Mouse (Mus musculus) gastrocnemius, postnatal 14 days (tissue): ENCODE measurements around the gene Gng10. TPM values are rescaled to one million over a fixed set of nuclear protein-coding genes. Genes with fewer than 3 reads are reported as not detected.

Experiments
- DNase-seq: peaks from one replicate; pipeline ENCODE4 v3.0.0; 2021; ENCODE audit warnings: mixed read lengths
- intact Hi-C: fragments of 180-260 bp; cut with DNase I; formaldehyde crosslinking; loops from one replicate; pipeline ENCODE4 v1.15.1; 2025; ENCODE audit warnings: low total_unique reads
- long read RNA-seq, 2 experiments: library from polyadenylated mRNA; stranded (forward); transcript quantifications; one replicate each; pipeline ENCODE4 v2.0.0; 2021
- total RNA-seq, 2 experiments: library from RNA; stranded (reverse); gene quantifications; 2 replicates each; pipeline ENCODE4 v1.2.3; 2021

Gng10 gene
- total RNA-seq: 10 to 100 TPM; 12.3 to 20.1 TPM
- long read RNA-seq, experiment 1, transcript Gng10-201 (3 exons, 1,192 nt): major isoform, 14 of 14 reads
- long read RNA-seq, experiment 1, partial matches to known transcripts: 0 of 14 reads
- long read RNA-seq, experiment 1, other reads (novel, unspliced or antisense): 0 of 14 reads
- long read RNA-seq, experiment 2, transcript Gng10-201 (3 exons, 1,192 nt): major isoform, 21 of 21 reads
- long read RNA-seq, experiment 2, partial matches to known transcripts: 0 of 21 reads
- long read RNA-seq, experiment 2, other reads (novel, unspliced or antisense): 0 of 21 reads

DNA sequence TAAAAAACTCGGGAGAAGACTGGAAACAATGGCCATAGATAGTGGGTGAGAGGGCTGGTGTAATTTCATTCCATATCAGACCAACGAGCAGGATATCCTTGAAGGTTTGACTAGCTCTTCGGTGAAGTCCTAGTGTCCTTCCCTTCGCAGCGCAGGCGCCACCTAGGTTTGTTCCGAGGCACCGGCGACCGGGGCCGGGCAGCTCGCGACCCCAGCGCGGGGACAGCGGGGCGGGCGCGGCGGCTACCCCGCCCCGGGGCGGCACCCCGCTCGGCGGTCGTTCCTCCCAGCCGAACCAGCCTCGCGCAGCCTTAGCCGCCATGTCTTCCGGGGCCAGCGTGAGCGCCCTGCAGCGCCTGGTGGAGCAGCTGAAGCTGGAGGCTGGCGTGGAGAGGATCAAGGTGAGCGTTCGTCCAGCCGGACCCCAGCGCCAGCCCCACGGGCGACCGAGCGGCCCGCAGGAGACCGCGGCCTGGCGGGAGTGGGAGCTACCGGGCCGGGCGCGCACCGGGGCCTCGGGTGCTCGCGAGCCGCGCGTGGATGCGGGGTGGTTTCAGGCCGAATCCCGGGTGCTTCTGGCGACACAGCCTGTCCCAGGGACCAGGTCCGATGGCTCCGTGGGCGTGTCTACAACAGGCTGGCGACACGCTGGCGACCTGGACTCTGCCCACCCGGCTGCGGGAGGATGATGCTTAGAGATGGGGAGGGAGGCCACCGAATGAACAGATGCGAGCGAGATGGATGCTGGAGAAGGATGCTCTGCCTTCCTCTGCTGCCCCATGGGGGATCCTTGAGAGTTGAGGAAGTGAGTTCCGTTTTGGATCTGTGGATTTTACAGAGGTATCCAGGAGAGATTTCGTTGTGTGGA, at the start of gene Gng10:
Gng10 (plus strand) TSS at position 171 of the 868 bp plus-strand sequence.
- peak; percentile 77 for DNase-seq
- intact Hi-C loops: loop anchor here (5.0 kb wide), 1 partner anchor 53 kb away; no protein-coding TSS in a partner anchor

- peak; percentile 67 for DNase-seq
- intact Hi-C loops: no loop called here
Measured at GRCm38 (mm10) chr4:58985157-58985648, 49.7 kb upstream of the Gng10 start.

- intact Hi-C loops: no loop called here
- DNase-seq: peak; percentile 86
Measured at GRCm38 (mm10) chr4:58986540-58987190, 48.2 kb upstream of the Gng10 start, which contains the start of gene Ptgr1. TSS of gene Ptgr1 (minus strand) at chr4:58987119.

DNA sequence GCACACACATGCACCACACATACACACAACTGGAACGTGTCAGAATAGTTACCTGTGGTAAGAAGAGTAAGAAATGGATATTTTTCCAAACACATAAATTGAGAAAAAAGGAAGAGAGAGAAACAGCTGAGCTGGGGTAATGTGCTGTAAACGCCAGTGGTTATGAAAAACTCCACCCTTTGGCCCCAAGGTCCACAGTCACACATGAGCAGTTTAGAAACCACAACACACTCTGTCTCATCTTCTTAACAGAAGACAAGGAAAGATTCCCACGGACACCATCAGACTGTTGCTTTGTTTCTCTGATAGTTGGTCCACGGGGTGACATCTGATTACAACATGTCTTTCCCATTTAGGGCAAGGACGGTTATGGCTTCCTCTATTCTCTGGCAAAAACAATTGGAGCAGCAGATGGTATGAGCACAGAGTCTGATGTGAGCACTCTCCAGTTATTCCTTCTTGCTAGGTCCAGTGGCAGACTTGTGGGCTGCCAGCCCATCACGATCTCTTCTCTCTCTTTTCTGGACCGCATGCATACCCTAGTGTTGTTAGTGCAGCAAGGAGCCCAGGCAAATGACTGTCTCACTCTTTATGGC, 45.5 kb upstream of the Gng10 start:
- intact Hi-C loops: no loop called here
- DNase-seq: no peak

DNA sequence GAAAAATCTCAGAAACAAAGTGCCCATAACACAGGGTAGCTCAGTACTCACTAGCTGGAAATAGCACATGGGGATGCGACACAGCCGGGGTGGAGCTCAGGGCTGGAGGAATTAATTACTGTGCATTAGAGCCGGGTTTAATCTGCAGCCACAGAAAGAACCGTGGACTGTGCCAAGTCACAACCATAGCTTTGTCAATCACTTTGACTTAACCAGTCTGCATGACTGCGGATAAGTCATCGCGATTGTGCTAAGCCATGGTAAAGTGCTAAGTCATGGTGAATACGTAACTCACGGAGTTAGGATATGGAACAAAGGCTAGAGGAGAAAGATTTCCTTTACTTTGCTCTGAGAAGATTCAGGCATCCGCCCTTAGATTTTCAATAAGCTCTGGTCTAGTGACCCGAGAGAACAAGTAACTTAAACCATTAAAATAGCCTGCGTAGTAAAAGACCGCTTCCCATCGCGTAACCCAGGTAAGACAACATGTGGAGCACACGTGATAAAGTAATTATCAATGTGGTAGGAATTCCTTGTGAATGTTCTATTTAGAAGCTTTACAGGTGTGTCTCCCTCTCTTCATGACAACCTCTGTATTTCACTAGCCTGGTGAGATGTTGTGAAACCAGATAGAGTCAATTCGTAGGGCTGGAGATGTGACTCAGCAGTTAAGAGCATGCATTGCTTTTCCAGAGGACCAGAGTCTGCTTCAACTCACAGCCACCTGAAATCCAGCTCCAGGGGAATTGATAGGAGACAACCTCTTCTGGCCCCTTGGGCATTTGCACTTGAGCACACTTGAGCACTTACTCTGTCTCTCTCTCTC, 44.1 kb upstream of the Gng10 start:
- no peak for DNase-seq
- intact Hi-C loops: no loop called here

GRCm38 (mm10) chr4:58992195-58992594, 42.7 kb upstream of the Gng10 start:
- DNase-seq: no peak
- intact Hi-C loops: no loop called here

- DNase-seq: no peak
- intact Hi-C loops: no loop called here
Measured at GRCm38 (mm10) chr4:58994762-58995161, 40.1 kb upstream of the Gng10 start, which contains the start of gene Dnajc25. TSS of gene Dnajc25 (plus strand) at chr4:58995062.

DNA sequence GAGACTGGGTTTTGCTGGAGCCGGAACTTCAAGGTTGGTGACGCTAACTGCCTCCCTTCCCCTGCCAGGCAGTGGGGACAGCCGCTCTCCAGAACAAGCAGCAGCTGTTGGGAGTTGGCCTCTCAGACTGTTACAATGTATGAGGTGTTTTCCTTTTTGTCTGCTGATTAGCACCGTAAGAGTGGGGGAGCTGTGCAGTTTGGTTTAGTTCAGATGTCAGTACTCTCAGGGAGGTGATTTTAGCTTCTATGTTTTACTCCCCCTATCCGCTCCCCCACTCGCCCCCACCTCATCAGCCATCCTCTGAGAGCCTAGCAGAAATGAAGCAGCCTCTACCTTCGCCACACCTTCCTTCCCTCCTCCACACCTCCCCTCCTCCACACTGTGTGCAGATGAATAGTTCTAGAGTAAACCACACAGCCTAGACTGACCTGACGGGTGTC, 39.6 kb upstream of the Gng10 start:
- DNase-seq: no peak
- intact Hi-C loops: no loop called here

- DNase-seq: no peak
- intact Hi-C loops: no loop called here
Measured at GRCm38 (mm10) chr4:58997081-58997480, 37.8 kb upstream of the Gng10 start.

- DNase-seq: no peak
- intact Hi-C loops: no loop called here
Measured at GRCm38 (mm10) chr4:58998688-58999087, 36.2 kb upstream of the Gng10 start.

GRCm38 (mm10) chr4:58999686-59000085, 35.2 kb upstream of the Gng10 start:
- peak; percentile 64 for DNase-seq
- intact Hi-C loops: no loop called here

DNA sequence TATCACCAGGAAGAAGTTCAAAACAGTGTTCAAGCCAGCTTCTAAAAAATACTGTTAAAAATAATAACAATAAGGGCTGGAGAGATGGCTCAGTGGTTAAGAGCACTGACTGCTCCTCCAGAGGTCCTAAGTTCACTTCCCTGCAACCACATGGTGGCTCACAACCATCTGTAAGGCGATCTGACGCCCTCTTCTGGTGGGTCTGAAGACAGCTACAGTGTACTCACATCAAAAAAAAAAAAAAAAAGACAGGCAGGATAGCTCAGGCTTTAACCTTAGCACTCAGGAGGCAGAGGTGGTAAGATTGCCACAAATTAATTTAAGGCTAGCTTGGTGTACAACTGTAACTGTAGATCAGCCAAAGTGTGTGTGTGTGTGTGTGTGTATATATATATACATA, 34.3 kb upstream of the Gng10 start:
- intact Hi-C loops: no loop called here

GRCm38 (mm10) chr4:59002948-59003805, 31.7 kb upstream of the Gng10 start, which contains the start of gene Gm20503:
TSS of gene Gm20503 (plus strand) at chr4:59003210.
- DNase-seq: peak; percentile 92
- intact Hi-C loops: no loop called here

More for the DNA sequence above, 34.3 kb upstream of the Gng10 start:
- DNase-seq: no peak

- intact Hi-C loops: no loop called here
- DNase-seq: no peak
Measured at GRCm38 (mm10) chr4:59003806-59004200, 31.1 kb upstream of the Gng10 start.

DNA sequence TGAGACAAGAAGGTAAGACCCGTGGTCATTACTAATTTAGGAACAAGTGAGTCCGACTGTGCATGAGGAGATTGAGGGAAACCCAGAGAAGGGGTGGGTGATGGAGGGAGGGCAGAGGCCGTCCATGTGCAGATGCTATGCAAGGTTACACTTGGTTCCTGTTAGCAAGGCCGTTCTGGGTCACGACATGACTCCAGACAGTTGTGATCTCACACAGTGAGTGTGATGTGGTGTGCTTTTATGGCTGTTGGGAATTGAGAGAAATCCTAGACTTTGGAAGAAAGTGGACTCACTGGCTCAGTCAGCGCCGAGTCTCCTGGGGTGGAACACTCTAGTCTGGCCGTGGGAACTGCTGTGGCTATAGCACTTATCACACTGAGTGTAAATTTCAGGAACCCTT, 28.7 kb upstream of the Gng10 start:
- intact Hi-C loops: no loop called here
- DNase-seq: no peak

GRCm38 (mm10) chr4:59007016-59007415, 27.9 kb upstream of the Gng10 start:
- intact Hi-C loops: no loop called here
- no peak for DNase-seq

DNA sequence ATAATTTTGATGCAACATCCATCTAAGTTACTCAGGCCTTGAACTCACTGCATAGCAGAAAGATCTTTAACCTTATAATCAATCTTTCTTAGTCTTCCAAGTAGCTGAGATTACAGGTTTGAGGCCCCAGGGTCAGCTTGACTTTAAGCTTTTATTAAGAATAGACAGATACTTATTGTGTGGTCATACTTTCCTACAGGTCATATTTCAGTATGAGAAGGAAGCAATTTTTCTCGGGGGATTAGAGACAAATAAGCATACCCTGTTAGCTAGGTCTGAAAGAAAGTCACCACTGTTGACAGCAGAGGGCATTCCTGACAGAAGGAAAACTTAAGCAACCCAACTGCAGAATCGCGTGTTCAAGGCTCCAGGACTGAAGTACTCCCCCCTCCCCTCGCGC, 26.9 kb upstream of the Gng10 start:
- no peak for DNase-seq
- intact Hi-C loops: no loop called here

- DNase-seq: no peak
- intact Hi-C loops: no loop called here
Measured at GRCm38 (mm10) chr4:59009186-59009585, 25.7 kb upstream of the Gng10 start.
